Mouse (Mus musculus) liver, adult 2 months (tissue): ENCODE results near the gene Bcl2a1c.

Source experiments
- CTCF ChIP-seq: fragments of 200-500 bp; IDR thresholded peaks from 2 replicates; pipeline ENCODE4 v1.5.1; 2011; ENCODE audit warnings: low read depth, low read length, control low read depth
- POLR2A ChIP-seq: fragments of 200-500 bp; IDR thresholded peaks from 2 replicates; pipeline ENCODE4 v1.6.1; 2011; ENCODE audit warnings: low read length, control low read depth; ENCODE audit not compliant: insufficient read depth; ENCODE audit errors: extremely low read depth

DNA sequence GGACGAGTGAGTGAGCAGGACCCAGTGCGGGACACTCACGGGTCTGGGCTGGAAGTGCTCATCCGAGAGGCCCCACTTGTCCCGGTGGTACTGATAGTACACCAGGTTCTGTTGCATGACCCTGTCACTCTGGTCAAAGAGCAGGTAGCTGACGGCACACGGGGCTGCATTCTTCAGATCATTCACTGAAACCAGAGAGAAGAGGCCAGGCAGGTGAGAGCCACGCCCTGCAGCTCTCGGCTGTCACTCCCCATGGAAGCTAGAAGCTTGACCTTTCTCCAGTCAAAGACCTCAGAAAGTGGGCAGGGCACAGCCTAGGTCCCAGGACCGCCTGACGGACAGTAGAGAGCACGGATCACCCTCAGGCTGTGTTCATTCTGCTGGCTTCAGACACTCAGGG, 49.9 kb downstream of the Bcl2a1c start:
- TF ChIP-seq CTCF (no peak), POLR2A (no peak)
